Mouse (Mus musculus): Measurements from ENCODE around the gene Nfic.

DNA sequence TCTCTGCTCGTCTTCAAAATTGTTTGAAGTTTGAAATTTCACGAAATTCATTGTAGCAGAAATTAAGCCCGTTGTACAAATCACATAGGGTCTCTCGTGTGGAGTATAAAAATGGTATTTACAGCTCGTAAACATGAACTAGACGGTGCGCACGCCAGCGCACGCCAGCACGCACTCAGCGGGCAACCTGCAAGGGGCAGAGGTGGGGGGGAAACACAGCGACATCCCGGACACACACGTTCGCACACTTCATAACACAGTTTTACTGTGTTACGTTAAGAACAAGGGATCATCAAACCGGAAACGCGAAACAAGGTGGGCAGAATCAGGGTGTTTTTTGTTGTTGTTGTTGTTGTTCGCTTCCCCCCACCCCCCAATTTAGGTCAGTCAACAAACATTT, 4.0 kb upstream of the Nfic start:
- TF ChIP-seq MAFK (IDR thresholded peaks at IDR 0.05; ENCODE audit: borderline replicate concordance, low read depth, low read length) (no peak), ZMIZ1 (IDR thresholded peaks at IDR 0.05; ENCODE audit: low read depth, low read length) (no peak), CHD2 (IDR thresholded peaks at IDR 0.05; ENCODE audit: low read length) (no peak), JUND (IDR thresholded peaks at IDR 0.05; ENCODE audit: low read depth, low read length) (no peak), CTCF (IDR thresholded peaks at IDR 0.05 in 2 of 3, conservative IDR thresholded peaks at IDR 0.05 in 1 of 3; ENCODE audit: control insufficient read depth in 1 of 3, insufficient read depth in 1 of 3, low read depth in 2 of 3, low read length in 3 of 3, poor library complexity in 1 of 3, severe bottlenecking in 1 of 3) (no peak)

All from MEL (cell line).